Mouse (Mus musculus): ENCODE results near the gene Gm10230. TPM values are rescaled to one million over a fixed set of nuclear protein-coding genes. Genes with fewer than 3 reads are reported as not detected.

The Gm10230 gene
- not detected in 2 replicates for polyA plus RNA-seq (2012; rRNA removed)

DNA sequence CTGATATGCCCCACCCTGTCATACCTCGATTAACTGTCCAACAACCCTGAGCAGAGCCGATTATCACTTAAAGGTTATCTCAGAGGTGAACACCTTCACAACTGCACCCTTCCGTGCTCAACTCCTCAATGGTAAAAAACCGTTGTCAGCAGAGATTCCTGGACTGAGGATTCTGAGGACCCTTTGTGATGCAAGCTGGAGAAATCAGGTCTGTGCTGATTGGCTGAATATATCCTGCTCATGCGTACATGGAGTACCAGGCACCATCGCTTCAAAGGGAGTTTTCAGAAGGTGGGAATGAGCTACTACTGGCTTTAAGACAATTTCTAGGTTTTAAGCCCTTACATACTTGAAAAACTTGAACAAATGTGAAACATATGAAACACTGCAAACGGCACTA, at the start of gene Gm10230:
TSS of gene Gm10230 (minus strand) at position 101 of the 400 bp plus-strand sequence.

Data from central nervous system, embryonic 11.5 days (tissue).